Mouse (Mus musculus): Measurements from ENCODE around the gene Krtcap2.

Gene Krtcap2

GRCm38 (mm10) chr3:89280606-89281511 is 35.1 kb downstream of the Krtcap2 start, which contains the start of gene Efna1:
Efna1 (minus strand) TSS chr3:89281142.
- peak; percentile 53 for DNase-seq (ENCODE audit: low spot score)

- peak; percentile 57 for DNase-seq (ENCODE audit: low spot score)
Measured at GRCm38 (mm10) chr3:89281579-89282290, 36.0 kb downstream of the Krtcap2 start.

- no peak for DNase-seq (ENCODE audit: low spot score)
Measured at GRCm38 (mm10) chr3:89282291-89282643, 36.5 kb downstream of the Krtcap2 start.

GRCm38 (mm10) chr3:89284261-89284660 is 38.5 kb downstream of the Krtcap2 start:
- no peak for DNase-seq (ENCODE audit: low spot score)

GRCm38 (mm10) chr3:89285526-89285925 is 39.8 kb downstream of the Krtcap2 start:
- no peak for DNase-seq (ENCODE audit: low spot score)

- DNase-seq (ENCODE audit: low spot score), result no peak
Measured at GRCm38 (mm10) chr3:89287286-89287685, 41.5 kb downstream of the Krtcap2 start.

- no peak for DNase-seq (ENCODE audit: low spot score)
Measured at GRCm38 (mm10) chr3:89288503-89288928, 42.8 kb downstream of the Krtcap2 start.

GRCm38 (mm10) chr3:89291874-89292273 is 46.1 kb downstream of the Krtcap2 start:
- DNase-seq (ENCODE audit: low spot score), result no peak

GRCm38 (mm10) chr3:89292303-89292702 is 46.5 kb downstream of the Krtcap2 start:
- DNase-seq (ENCODE audit: low spot score), result no peak

GRCm38 (mm10) chr3:89293247-89293918 is 47.6 kb downstream of the Krtcap2 start:
- DNase-seq (ENCODE audit: low spot score), result no peak

- no peak for DNase-seq (ENCODE audit: low spot score)
Measured at GRCm38 (mm10) chr3:89294195-89294594, 48.4 kb downstream of the Krtcap2 start.

- DNase-seq (ENCODE audit: low spot score), result no peak
Measured at GRCm38 (mm10) chr3:89295685-89296230, 50.0 kb downstream of the Krtcap2 start.

GRCm38 (mm10) chr3:89296761-89297396 is 51.1 kb downstream of the Krtcap2 start:
- DNase-seq (ENCODE audit: low spot score), result no peak

GRCm38 (mm10) chr3:89298908-89299307 is 53.1 kb downstream of the Krtcap2 start:
- no peak for DNase-seq (ENCODE audit: low spot score)

GRCm38 (mm10) chr3:89299499-89299898 is 53.7 kb downstream of the Krtcap2 start:
- no peak for DNase-seq (ENCODE audit: low spot score)
